Mouse (Mus musculus) embryonic facial prominence, embryonic 11.5 days (tissue): ENCODE data around the gene Psd. TPM values are rescaled to one million over a fixed set of nuclear protein-coding genes. Genes with fewer than 3 reads are reported as not detected.

ENCODE experiments used
- ATAC-seq: fragments of 200-750 bp; cut with Nextera tagmentation; replicated peaks from 2 replicates; pipeline ENCODE4 v1.8.0; 2017; ENCODE audit warnings: low read depth; ENCODE audit not compliant: insufficient number of reproducible peaks, low FRiP score, low TSS enrichment
- DNase-seq: peaks from one replicate; pipeline ENCODE4 v3.0.0-alpha.2; 2015; ENCODE audit warnings: low spot score
- H3K27ac ChIP-seq: fragments of 300-500 bp; sonication (generic); replicated peaks from 2 replicates; pipeline ENCODE4 v1.5.1; 2014; ENCODE audit warnings: mild to moderate bottlenecking, low read depth, low read length, control low read depth
- H3K27me3 ChIP-seq: fragments of 300-500 bp; sonication (generic); 2 replicates; pipeline ENCODE4 v1.6.1; 2014; ENCODE audit warnings: mild to moderate bottlenecking, low read length, moderate library complexity, mixed read lengths; ENCODE audit not compliant: control insufficient read depth, insufficient read depth
- H3K36me3 ChIP-seq: fragments of 300-500 bp; sonication (generic); replicated peaks from 2 replicates; pipeline ENCODE4 v1.6.1; 2014; ENCODE audit warnings: low read depth, mild to moderate bottlenecking, low read length, moderate library complexity, mixed read lengths; ENCODE audit not compliant: control insufficient read depth, insufficient read depth
- H3K4me1 ChIP-seq: fragments of 300-500 bp; sonication (generic); 2 replicates; pipeline ENCODE4 v1.6.1; 2014; ENCODE audit warnings: low read length, mixed read lengths; ENCODE audit not compliant: control insufficient read depth, insufficient read depth
- H3K4me2 ChIP-seq: fragments of 300-500 bp; sonication (generic); 2 replicates; pipeline ENCODE4 v1.6.1; 2014; ENCODE audit warnings: low read depth, mild to moderate bottlenecking, control low read depth, low read length, moderate library complexity
- H3K4me3 ChIP-seq: fragments of 300-500 bp; sonication (generic); 2 replicates; pipeline ENCODE4 v1.5.1; 2014; ENCODE audit warnings: low read depth, low read length, control low read depth
- H3K9ac ChIP-seq: fragments of 300-500 bp; sonication (generic); replicated peaks from 2 replicates; pipeline ENCODE4 v1.6.1; 2014; ENCODE audit warnings: mild to moderate bottlenecking, control low read depth, low read length
- H3K9me3 ChIP-seq: fragments of 300-500 bp; sonication (generic); replicated peaks from 2 replicates; pipeline ENCODE4 v1.6.1; 2016; ENCODE audit warnings: mild to moderate bottlenecking, low read length, inconsistent platforms, mixed read lengths; ENCODE audit not compliant: control insufficient read depth
- WGBS: fragments of 180-500 bp; shearing (Covaris S2); extraction: QIAGEN DNeasy Blood & Tissue Kit; methylation state at CpG from one replicate; pipeline ENCODE4 v1.1.7; 2014; 5-methylcytosine and 5-hydroxymethylcytosine counted together
- polyA plus RNA-seq: library from polyadenylated mRNA; unstranded; fragments of >200 nt; fragmentation: Nextera tagmentation; extraction: Ambion mirVana; gene quantifications from 2 replicates; pipeline ENCODE4 v1.2.1, GENCODE M21; 2014

Psd gene
- polyA plus RNA-seq, 1 experiment from 2014 or later = 5.0 TPM

- no peak overlapping the region for H3K4me2 ChIP-seq
- no peak overlapping the region for H3K27ac ChIP-seq
- H3K9ac ChIP-seq = no peak overlapping the region
- no peak overlapping the region for H3K4me3 ChIP-seq
- no peak for DNase-seq
- H3K9me3 ChIP-seq = no peaks in the 10 kb centered on the region
- ATAC-seq = no peak
- H3K27me3 ChIP-seq = peaks cover 8% of the 10 kb centered on the region
- WGBS = 84% methylated on average over 8 of the region's 8 CpGs
- no peaks in the 10 kb centered on the region for H3K36me3 ChIP-seq
- H3K4me1 ChIP-seq = no peaks in the 10 kb centered on the region
These were observed 35.1 kb upstream of the Psd start for GRCm38 (mm10) chr19:46362104-46362503.

DNA sequence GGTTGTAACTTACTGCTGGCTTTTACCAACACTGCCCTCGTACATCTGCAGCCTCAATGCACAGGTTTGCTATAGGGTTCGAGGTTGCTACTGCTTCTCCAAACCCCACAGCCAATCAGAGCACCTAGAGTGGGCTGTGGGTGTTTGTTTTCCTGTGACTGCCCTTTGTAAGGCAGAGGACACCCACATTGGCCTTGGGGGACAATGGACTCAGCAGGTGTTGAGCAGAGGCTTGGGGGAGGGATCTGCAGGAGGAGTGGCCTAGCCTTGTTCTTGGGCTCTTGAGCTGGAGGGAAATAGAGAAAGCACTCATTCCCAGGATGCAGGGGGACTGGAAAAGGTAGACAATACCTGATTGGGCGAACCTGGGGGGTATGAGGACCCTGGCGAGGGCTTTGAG, 31.4 kb upstream of the Psd start:
- no peaks in the 10 kb centered on the region for H3K9me3 ChIP-seq
- H3K4me3 ChIP-seq = no peak overlapping the region
- WGBS = 58% methylated on average over 4 of the region's 4 CpGs
- no peak overlapping the region for H3K4me2 ChIP-seq
- DNase-seq (no peak), ATAC-seq (no peak)
- no peak overlapping the region for H3K9ac ChIP-seq
- H3K27ac ChIP-seq = no peak overlapping the region
- no peaks in the 10 kb centered on the region for H3K36me3 ChIP-seq
- no peaks in the 10 kb centered on the region; the same call in 1 of the 2 replicates for H3K4me1 ChIP-seq
- peaks cover 10% of the 10 kb centered on the region for H3K27me3 ChIP-seq

GRCm38 (mm10) chr19:46357344-46358280, 30.7 kb upstream of the Psd start:
- Histone ChIP-seq H3K4me2 (peak overlapping the region; percentile 87), H3K9me3 (no peaks in the 10 kb centered on the region), H3K27me3 (peaks cover 10% of the 10 kb centered on the region), H3K36me3 (no peaks in the 10 kb centered on the region), H3K27ac (no peak overlapping the region), H3K4me3 (peak overlapping the region; percentile 44), H3K9ac (no peak overlapping the region), H3K4me1 (no peaks in the 10 kb centered on the region; the same call in 1 of the 2 replicates)
- WGBS = 18% methylated on average over 25 of the region's 25 CpGs
- ATAC-seq (no peak), DNase-seq (no peak)

- Histone ChIP-seq H3K4me3 (peak overlapping the region; percentile 44), H3K4me1 (no peaks in the 10 kb centered on the region; the same call in 1 of the 2 replicates), H3K9ac (peak overlapping the region; percentile 62), H3K36me3 (no peaks in the 10 kb centered on the region), H3K27ac (no peak overlapping the region), H3K4me2 (peak overlapping the region; percentile 87), H3K27me3 (peaks cover 10% of the 10 kb centered on the region), H3K9me3 (no peaks in the 10 kb centered on the region)
- ATAC-seq = peak; percentile 75
- WGBS = under 1% methylated on average over 29 of the region's 29 CpGs
- DNase-seq = peak; percentile 90
These were observed 29.8 kb upstream of the Psd start for GRCm38 (mm10) chr19:46356701-46357138.

DNA sequence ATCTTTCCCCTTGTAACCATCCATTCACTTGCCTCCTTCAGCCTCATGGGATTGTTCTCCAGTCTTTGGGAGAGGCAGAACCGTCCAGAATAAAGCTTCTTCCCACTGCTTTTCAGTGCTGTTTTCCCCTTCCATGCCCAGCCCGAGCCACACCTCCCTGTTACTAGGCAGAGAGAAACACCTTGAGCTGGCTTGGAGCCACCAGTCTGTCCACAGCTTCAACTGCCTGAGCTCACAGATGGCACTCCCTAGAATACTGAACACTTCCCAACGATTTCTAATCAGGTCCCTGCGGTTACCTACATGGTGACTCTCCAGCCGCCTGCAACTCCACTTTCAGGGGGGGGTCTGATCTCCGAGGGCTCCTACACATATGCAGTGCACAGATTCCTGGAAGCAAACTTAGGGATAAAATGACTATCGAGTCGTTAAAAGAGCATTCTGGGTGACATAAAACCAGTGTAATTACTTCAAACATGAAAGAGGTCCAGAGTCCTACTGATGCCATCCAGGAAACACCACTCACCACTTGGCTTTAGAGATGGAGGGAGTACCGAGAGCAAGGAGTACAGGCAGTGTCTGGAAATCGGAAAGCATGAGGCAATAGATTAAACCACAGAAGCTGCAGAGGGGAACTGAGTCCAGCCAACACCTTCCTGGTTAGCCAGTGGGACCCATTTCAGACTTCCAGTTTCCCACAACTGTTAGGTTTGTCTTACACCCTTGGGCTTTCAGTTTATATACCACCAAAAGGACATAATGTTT, 23.4 kb upstream of the Psd start, which contains the start of gene 2310034G01Rik:
Gene 2310034G01Rik, minus strand, starts transcription at position 135 of the 765 bp plus-strand sequence.
- Histone ChIP-seq H3K4me3 (peak within 1 kb of the TSS; percentile 66), H3K27ac (peak within 1 kb of the TSS; percentile 20; the same call in 1 of the 2 replicates), H3K4me2 (peak within 1 kb of the TSS; percentile 97), H3K9ac (peak within 1 kb of the TSS; percentile 85), H3K4me1 (no peaks in the 10 kb centered on the region; the same call in 1 of the 2 replicates), H3K9me3 (no peaks in the 10 kb centered on the region), H3K27me3 (peaks cover 3% of the 10 kb centered on the region; the same call in 1 of the 2 replicates), H3K36me3 (no peaks in the 10 kb centered on the region)
- ATAC-seq (no peak), DNase-seq (no peak)
- 67% methylated on average over 10 of the region's 10 CpGs for WGBS

- H3K9ac ChIP-seq = peak overlapping the region; percentile 85
- WGBS = 28% methylated on average over 6 of the region's 6 CpGs
- DNase-seq (no peak), ATAC-seq (no peak; the same call in 1 of the 2 replicates)
- no peaks in the 10 kb centered on the region for H3K9me3 ChIP-seq
- peak overlapping the region; percentile 66 for H3K4me3 ChIP-seq
- no peak overlapping the region for H3K27ac ChIP-seq
- no peaks in the 10 kb centered on the region for H3K36me3 ChIP-seq
- peak overlapping the region; percentile 97 for H3K4me2 ChIP-seq
- H3K4me1 ChIP-seq = no peaks in the 10 kb centered on the region; the same call in 1 of the 2 replicates
- peaks cover 3% of the 10 kb centered on the region; the same call in 1 of the 2 replicates for H3K27me3 ChIP-seq
These were observed 22.6 kb upstream of the Psd start for GRCm38 (mm10) chr19:46349550-46349949.

DNA sequence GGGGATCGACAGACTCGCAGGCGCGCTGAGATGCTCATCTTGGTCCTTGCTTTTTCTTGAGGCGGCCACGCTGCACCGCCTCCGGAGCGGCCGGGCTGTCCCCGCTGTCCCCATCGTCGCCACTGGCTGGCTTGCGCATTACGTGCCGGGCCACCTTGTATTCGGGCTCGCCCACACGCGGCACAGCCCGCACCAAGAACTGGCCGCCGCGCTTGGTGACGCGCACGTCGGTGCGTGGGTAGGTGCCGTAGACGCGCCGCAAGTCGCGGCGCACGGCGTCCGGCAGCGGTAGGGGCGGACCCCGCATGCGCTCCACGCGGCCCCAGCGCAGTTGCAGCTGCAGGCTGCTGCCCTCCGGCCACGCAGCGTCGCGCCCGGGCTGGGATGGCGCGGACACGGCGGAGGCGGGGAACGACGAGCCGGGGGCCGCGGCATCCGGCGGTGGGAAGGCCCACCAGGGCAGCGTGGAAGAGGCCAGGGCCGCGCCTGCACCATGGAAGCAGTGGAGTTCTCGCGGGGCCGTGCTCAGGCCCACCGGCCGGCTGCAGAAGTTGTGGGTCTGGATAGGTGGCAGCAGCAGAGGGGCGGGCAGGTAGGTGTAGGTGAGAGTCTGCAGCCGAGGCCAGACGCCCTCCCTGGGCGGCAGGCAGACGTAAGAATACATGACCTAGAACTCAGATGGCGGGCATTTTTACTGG, 22.0 kb upstream of the Psd start:
- Histone ChIP-seq H3K4me3 (peak overlapping the region; percentile 66), H3K36me3 (no peaks in the 10 kb centered on the region), H3K27me3 (peaks cover 3% of the 10 kb centered on the region; the same call in 1 of the 2 replicates), H3K9ac (peak overlapping the region; percentile 85), H3K27ac (peak overlapping the region; percentile 20), H3K4me1 (no peaks in the 10 kb centered on the region; the same call in 1 of the 2 replicates), H3K9me3 (no peaks in the 10 kb centered on the region), H3K4me2 (peak overlapping the region; percentile 97)
- ATAC-seq = peak; percentile 82
- peak; percentile 79 for DNase-seq
- WGBS = under 1% methylated on average over 78 of the region's 78 CpGs
